Comparison of ENCODE assay signal across 10 mouse cellular contexts in genomic region chr12:46870130-46870529, GRCm38 (mm10). TPM values are rescaled to one million over a fixed set of nuclear protein-coding genes. Genes with fewer than 3 reads are reported as not detected.
DNase-seq lines count a peak whose midpoint lies in the region; ATAC-seq and TF ChIP-seq lines count a peak whose summit lies in the region.
"Had no signal": no experiment of that assay in that cellular context is flagged by ENCODE, and none has a peak within 500 bp of the region (broad histone marks: within the 10 kb centered on the region; RNA-seq: fewer than 3 reads in every experiment).

No protein-coding gene starts in this region.

- no peaks in the 10 kb centered on the region for H3K79me2 ChIP-seq in MEL (ENCODE audit: control insufficient read depth, insufficient read depth, low read length, poor library complexity)

- no peak for TF ChIP-seq RAD21 in MEL (IDR thresholded peaks at IDR 0.05; ENCODE audit: low read depth, low read length)

- no peak overlapping the region for H3K4me3 ChIP-seq in layer of hippocampus, adult 2 months
- H3K4me3 ChIP-seq in MEL (ENCODE audit: control insufficient read depth in 1 of 2, insufficient read depth in 1 of 2, low read depth in 2 of 2, low read length in 2 of 2), result no peak overlapping the region
- H3K4me3 ChIP-seq: neural tube, embryonic 12.5 days had no signal

- no peaks in the 10 kb centered on the region for H3K4me1 ChIP-seq in MEL (ENCODE audit: control insufficient read depth in 1 of 2, insufficient read depth in 2 of 2, low read length in 2 of 2)
- H3K4me1 ChIP-seq: neural tube, embryonic 12.5 days had no signal

- TF ChIP-seq POLR2A in MEL (IDR thresholded peaks at IDR 0.05; ENCODE audit: control insufficient read depth in 1 of 2, insufficient read depth in 1 of 2, low read depth in 1 of 2, low read length in 2 of 2, poor library complexity in 1 of 2), result no peak
- TF ChIP-seq POLR2A in brain, embryonic 14.5 days (IDR thresholded peaks at IDR 0.05; ENCODE audit: borderline replicate concordance, extremely low read depth, insufficient read depth, insufficient read length, poor library complexity, severe bottlenecking), result no peak

- ATAC-seq in frontal cortex, adult (ENCODE audit: low TSS enrichment), result peak; percentile 41

- TF ChIP-seq CTCF in layer of hippocampus, adult 2 months (conservative IDR thresholded peaks at IDR 0.05), result no peak
- TF ChIP-seq CTCF in MEL (IDR thresholded peaks at IDR 0.05 in 2 of 3, conservative IDR thresholded peaks at IDR 0.05 in 1 of 3; ENCODE audit: control insufficient read depth in 1 of 3, insufficient read depth in 1 of 3, low read depth in 2 of 3, low read length in 3 of 3, poor library complexity in 1 of 3, severe bottlenecking in 1 of 3), result no peak
- no peak for TF ChIP-seq CTCF in brain, embryonic 14.5 days (IDR thresholded peaks at IDR 0.05; ENCODE audit: borderline replicate concordance, extremely low read depth, insufficient read depth, insufficient read length)

- TF ChIP-seq EP300 in MEL (IDR thresholded peaks at IDR 0.05; ENCODE audit: low read depth in 1 of 2, low read length in 2 of 2), result peak; percentile 12 to 47; a peak in 2 of 4 replicates

- no peak overlapping the region for H3K9ac ChIP-seq in MEL (ENCODE audit: control insufficient read depth, low read depth, low read length, poor library complexity, severe bottlenecking)
- H3K9ac ChIP-seq: neural tube, embryonic 12.5 days had no signal

- no peaks in the 10 kb centered on the region; a peak in 1 of 4 replicates for H3K36me3 ChIP-seq in MEL (ENCODE audit: control insufficient read depth in 1 of 2, insufficient read depth in 2 of 2, low read length in 2 of 2)
- H3K36me3 ChIP-seq: neural tube, embryonic 12.5 days had no signal

- no peaks in the 10 kb centered on the region for H3K27me3 ChIP-seq in MEL (ENCODE audit: control insufficient read depth in 1 of 2, insufficient read depth in 2 of 2, low read length in 2 of 2)
- H3K27me3 ChIP-seq: neural tube, embryonic 12.5 days had no signal

- H3K27ac ChIP-seq in layer of hippocampus, adult 2 months, result no peak overlapping the region
- H3K27ac ChIP-seq in MEL (ENCODE audit: control insufficient read depth, low read depth, low read length), result no peak overlapping the region
- H3K27ac ChIP-seq: macrophage; neural tube, embryonic 12.5 days had no signal

- no peaks in the 10 kb centered on the region for H3K9me3 ChIP-seq in MEL (replicated peaks; ENCODE audit: insufficient read depth, low read length)
- H3K9me3 ChIP-seq: neural tube, embryonic 12.5 days had no signal

- DNase-seq in frontal cortex, postnatal 25 days (ENCODE audit: low spot score in 2 of 2), result no peak
- DNase-seq in layer of hippocampus, adult 2 months (ENCODE audit: low spot score in 2 of 2), result peak; percentile 4 to 11
- no peak for DNase-seq in layer of hippocampus, adult 8-10 months (ENCODE audit: low spot score in 2 of 2)
- peak; percentile 58 for DNase-seq in MEL (ENCODE audit: low read depth, low spot score)
- DNase-seq in brain, embryonic 14.5 days (ENCODE audit: low read depth), result peak; percentile 90
- no peak for DNase-seq in thymus, postnatal 10 days (ENCODE audit: low spot score in 2 of 2)
- DNase-seq in spleen, postnatal 4 days (ENCODE audit: low spot score in 2 of 2), result no peak

TF ChIP-seq in MEL, 35 proteins besides CTCF, POLR2A, EP300 and RAD21:
- TF ChIP-seq RCOR1 (IDR thresholded peaks at IDR 0.05; ENCODE audit: low read depth, low read length) (no peak), SMC3 (IDR thresholded peaks at IDR 0.05; ENCODE audit: low read depth, low read length) (no peak), ETS1 (IDR thresholded peaks at IDR 0.05; ENCODE audit: low read depth, low read length) (peak; percentile 81), KAT2A (conservative IDR thresholded peaks at IDR 0.05; ENCODE audit: low read depth, low read length) (no peak)

RNA-seq across cellular contexts. Expression of gene Nova1, which starts 51.4 kb away (rescaled TPM):
- total RNA-seq in layer of hippocampus, adult 2 months (2021), result 10 to 100 TPM; 24.5 to 27.2 TPM
- 10 to 100 TPM; 25.3 to 34.5 (median 31.7) TPM for total RNA-seq in layer of hippocampus, adult 8-10 months (2022)
- total RNA-seq in MEL (2012; rRNA removed), result 0.42 and 0.46 TPM in 2 replicates
- polyA plus RNA-seq in MEL (2012; ENCODE audit: insufficient read depth in 1 of 2, insufficient read length in 2 of 2, low read depth in 1 of 2, low replicate concordance in 2 of 2, missing spikeins in 1 of 2), result 1 to 10 TPM in 1 of 2 experiments, not detected in 1; 2.3 TPM
- 76.7 and 112 TPM in 2 replicates for polyA plus RNA-seq in brain, embryonic 14.5 days (2012; rRNA removed)
- polyA plus RNA-seq: macrophage had no signal

Comparison
In these comparisons a context has a peak if more than half of its experiments do, and no peak if none do; other contexts are left out.
1. DNase-seq: peak in layer of hippocampus, adult 2 months (2 of 2), MEL (single experiment) and brain, embryonic 14.5 days (single experiment); none in frontal cortex, postnatal 25 days (0 of 2), layer of hippocampus, adult 8-10 months (0 of 2), thymus, postnatal 10 days (0 of 2) and spleen, postnatal 4 days (0 of 2).
2. RNA of gene Nova1, which starts 51.4 kb away (total RNA-seq): 25.3 to 34.5 TPM in layer of hippocampus, adult 8-10 months and 24.5 to 27.2 TPM in layer of hippocampus, adult 2 months; 0.42 to 0.46 TPM in MEL; every median in the first group is over 10 times any median in the second.